Mouse (Mus musculus) liver, adult 2 months (tissue): ENCODE data around the gene Olfr638. TPM values are rescaled to one million over a fixed set of nuclear protein-coding genes. Genes with fewer than 3 reads are reported as not detected.
"Not testable (repeated sequence)": the region's sequence is repeated elsewhere in the genome, so short reads cannot be mapped to it uniquely, and the experiment has no call there.

Experiments used
- DNase-seq: peaks from one replicate; pipeline ENCODE4 v3.0.0-alpha.2; 2011; ENCODE audit warnings: low read depth, low spot score; ENCODE audit errors: extremely low read depth
- H3K27ac ChIP-seq: fragments of 200-500 bp; replicated peaks from 2 replicates; pipeline ENCODE4 v1.5.1; 2012; ENCODE audit warnings: low read depth, mild to moderate bottlenecking, control low read depth, inconsistent platforms, low read length; ENCODE audit not compliant: insufficient read depth
- H3K27me3 ChIP-seq: fragments of 200-500 bp; 2 replicates; pipeline ENCODE4 v1.6.1; 2012; ENCODE audit warnings: mild to moderate bottlenecking, moderate library complexity, low read length, inconsistent platforms; ENCODE audit not compliant: control insufficient read depth, insufficient read depth
- H3K36me3 ChIP-seq: fragments of 200-500 bp; 2 replicates; pipeline ENCODE4 v1.6.1; 2012; ENCODE audit warnings: low read length, inconsistent platforms; ENCODE audit not compliant: control insufficient read depth, insufficient read depth
- H3K4me1 ChIP-seq: fragments of 200-500 bp; 2 replicates; pipeline ENCODE4 v1.6.1; 2011; ENCODE audit warnings: low read length; ENCODE audit not compliant: control insufficient read depth, insufficient read depth
- H3K4me3 ChIP-seq: fragments of 200-500 bp; 2 replicates; pipeline ENCODE4 v1.5.1; 2011; ENCODE audit warnings: low read depth, mild to moderate bottlenecking, control low read depth, low read length, moderate library complexity; ENCODE audit not compliant: insufficient read depth
- H3K79me2 ChIP-seq: fragments of 200-500 bp; 2 replicates; pipeline ENCODE4 v1.6.1; 2012; ENCODE audit warnings: inconsistent platforms, mild to moderate bottlenecking, low read length, moderate library complexity; ENCODE audit not compliant: control insufficient read depth, insufficient read depth
- H3K9ac ChIP-seq: fragments of 200-500 bp; 2 replicates; pipeline ENCODE4 v1.6.1; 2012; ENCODE audit warnings: low read depth, mild to moderate bottlenecking, control low read depth, inconsistent platforms, low read length
- CTCF ChIP-seq: fragments of 200-500 bp; IDR thresholded peaks from 2 replicates; pipeline ENCODE4 v1.5.1; 2011; ENCODE audit warnings: low read depth, low read length, control low read depth
- POLR2A ChIP-seq: fragments of 200-500 bp; IDR thresholded peaks from 2 replicates; pipeline ENCODE4 v1.6.1; 2011; ENCODE audit warnings: low read length, control low read depth; ENCODE audit not compliant: insufficient read depth; ENCODE audit errors: extremely low read depth
- WGBS: fragments of 180-500 bp; shearing (Covaris S2); methylation state at CpG from one replicate; pipeline ENCODE4 v1.1.7; 2018; 5-methylcytosine and 5-hydroxymethylcytosine counted together
- polyA plus RNA-seq: library from polyadenylated mRNA; depleted of rRNA; stranded (reverse); fragments of >200 nt; gene quantifications from 2 replicates; pipeline ENCODE4 v1.2.3, GENCODE M21; 2012; rRNA removed
- total RNA-seq: library from RNA; depleted of rRNA; stranded (reverse); fragments of >200 nt; gene quantifications from 2 replicates; pipeline ENCODE4 v1.2.3, GENCODE M21; 2014; rRNA removed

Olfr638 gene
- total RNA-seq (not detected in 2 replicates), polyA plus RNA-seq (not detected in 2 replicates)

DNA sequence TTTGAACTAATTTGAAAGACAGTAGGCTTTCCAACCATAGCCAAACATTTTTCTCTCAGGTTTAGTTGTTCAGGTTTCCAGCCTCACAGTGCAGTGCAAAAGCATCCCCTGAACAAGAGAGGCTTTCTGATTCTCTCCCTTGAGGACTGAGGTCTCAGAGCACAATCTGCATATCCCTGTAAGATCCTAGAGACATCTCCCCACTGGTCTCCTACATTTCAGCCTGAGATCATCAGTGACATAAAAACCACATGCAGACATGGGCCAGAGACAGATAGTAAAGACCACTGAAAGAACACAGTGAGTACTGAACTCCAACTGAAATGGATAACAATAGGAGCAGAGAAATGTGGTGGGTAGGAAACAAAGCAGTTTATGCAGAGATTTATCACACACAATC, at the start of gene Olfr638:
Gene Olfr638, plus strand, starts transcription at position 301 of the 400 bp plus-strand sequence.
- Histone ChIP-seq H3K27ac (no peak within 1 kb of the TSS), H3K27me3 (no peaks in the 10 kb centered on the region), H3K4me1 (no peaks in the 10 kb centered on the region), H3K36me3 (no peaks in the 10 kb centered on the region), H3K9ac (no peak within 1 kb of the TSS), H3K4me3 (no peak within 1 kb of the TSS), H3K79me2 (no peaks in the 10 kb centered on the region)
- TF ChIP-seq POLR2A: no peak
- TF ChIP-seq CTCF: no peak
- DNase-seq: no peak

DNA sequence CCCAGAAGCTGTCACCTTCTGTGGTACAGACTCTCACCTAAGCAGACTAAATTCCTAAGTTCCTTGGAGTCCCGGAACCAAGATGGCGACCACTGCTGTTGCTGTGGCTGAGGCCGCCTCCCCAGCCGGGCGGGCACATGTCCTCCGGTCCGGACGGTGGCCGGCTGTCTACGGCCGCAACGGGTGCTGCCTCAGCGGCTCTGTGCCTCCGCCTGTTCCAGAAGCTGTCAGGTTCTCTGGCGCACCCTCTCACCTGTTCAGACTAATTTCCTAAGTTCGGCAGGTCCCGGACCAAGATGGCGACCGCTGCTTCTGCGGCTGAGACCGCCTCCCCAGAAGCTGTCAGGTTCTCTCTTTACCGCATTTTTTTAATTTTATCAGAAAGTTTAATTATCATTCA, 31.7 kb upstream of the Olfr638 start:
- DNase-seq: not testable (repeated sequence)
- WGBS: 92% methylated on average over 22 of the region's 22 CpGs

DNA sequence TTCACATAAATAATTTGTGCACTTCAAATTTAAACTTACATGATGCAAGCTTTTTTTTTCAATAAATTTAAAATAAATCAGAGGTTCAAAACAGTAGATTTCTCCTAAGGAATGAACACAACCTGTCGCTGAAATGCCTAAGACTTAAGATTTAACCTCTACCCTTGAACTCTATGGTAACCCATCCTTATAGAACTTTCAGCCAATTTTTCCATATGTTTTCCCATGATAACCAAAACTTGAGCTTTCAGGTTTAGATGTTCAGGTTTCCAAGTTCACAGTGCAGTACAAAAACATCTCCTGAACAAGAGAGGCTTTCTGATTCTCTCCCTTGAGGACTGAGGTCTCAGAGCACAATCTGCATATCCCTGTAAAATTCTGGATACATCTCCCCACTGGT, 27.7 kb upstream of the Olfr638 start, which contains the start of gene Olfr635:
Gene Olfr635, plus strand, starts transcription at position 301 of the 400 bp plus-strand sequence.
- DNase-seq: no peak
- Histone ChIP-seq H3K79me2 (no peaks in the 10 kb centered on the region), H3K27me3 (no peaks in the 10 kb centered on the region), H3K4me3 (no peak within 1 kb of the TSS), H3K4me1 (no peaks in the 10 kb centered on the region), H3K36me3 (no peaks in the 10 kb centered on the region), H3K9ac (no peak within 1 kb of the TSS), H3K27ac (no peak within 1 kb of the TSS)
- no peak for TF ChIP-seq POLR2A
- no peak for TF ChIP-seq CTCF
- 53% methylated on average over 1 of the region's 1 CpGs for whole genome bisulfite sequencing

More for the DNA sequence above, 31.7 kb upstream of the Olfr638 start:
- not testable (repeated sequence) for H3K9ac ChIP-seq, H3K4me3 ChIP-seq, H3K36me3 ChIP-seq, H3K27ac ChIP-seq, H3K27me3 ChIP-seq, H3K4me1 ChIP-seq, H3K79me2 ChIP-seq

DNA sequence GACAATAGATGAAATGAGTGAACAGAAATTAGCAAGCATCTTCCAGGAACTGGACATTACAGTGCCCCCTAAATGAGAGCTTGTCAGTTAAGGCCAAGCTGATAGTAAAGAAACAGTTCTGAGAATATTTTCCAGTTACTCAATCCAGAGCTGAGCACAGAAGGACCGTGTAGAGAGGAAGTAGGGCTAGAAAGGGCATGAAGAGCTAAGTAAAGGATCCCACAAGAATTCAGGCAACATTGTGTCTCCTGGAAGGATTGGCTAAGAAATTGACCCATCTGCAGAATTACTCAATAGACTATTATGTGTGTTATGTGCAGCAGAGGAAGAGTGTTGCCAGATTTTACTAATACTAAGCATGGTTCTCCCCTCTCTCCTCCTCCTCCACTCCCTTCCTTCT, 26.8 kb upstream of the Olfr638 start:
- no peaks in the 10 kb centered on the region for H3K36me3 ChIP-seq
- no peaks in the 10 kb centered on the region for H3K4me1 ChIP-seq
- H3K27ac ChIP-seq: no peak overlapping the region
- no peaks in the 10 kb centered on the region for H3K79me2 ChIP-seq
- no peak overlapping the region for H3K4me3 ChIP-seq
- H3K9ac ChIP-seq: no peak overlapping the region
- TF ChIP-seq CTCF (no peak), POLR2A (no peak)
- no peaks in the 10 kb centered on the region for H3K27me3 ChIP-seq
- DNase-seq: no peak
- 44% methylated on average over 1 of the region's 1 CpGs for WGBS

DNA sequence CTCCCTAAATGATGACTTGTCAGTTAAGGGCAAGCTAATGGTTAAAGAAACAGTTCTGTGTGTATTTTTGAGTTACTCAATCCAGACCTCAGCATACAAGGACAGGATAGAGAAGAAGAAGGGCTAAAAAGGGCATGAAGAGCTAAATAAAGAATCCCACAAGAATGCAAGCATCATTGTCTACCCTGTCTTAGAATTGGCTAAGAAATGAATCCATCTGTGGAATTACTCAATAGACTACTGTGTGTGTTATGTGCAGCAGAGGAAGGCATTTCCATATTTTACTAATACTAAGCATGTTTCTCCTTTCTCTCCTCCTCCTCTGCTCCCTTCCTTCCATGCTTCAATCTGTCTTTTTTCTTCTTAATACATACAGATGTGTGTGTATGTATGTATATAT, 578 bp downstream of the Olfr638 start:
- no peaks in the 10 kb centered on the region for H3K36me3 ChIP-seq
- TF ChIP-seq POLR2A (no peak), CTCF (no peak)

DNA sequence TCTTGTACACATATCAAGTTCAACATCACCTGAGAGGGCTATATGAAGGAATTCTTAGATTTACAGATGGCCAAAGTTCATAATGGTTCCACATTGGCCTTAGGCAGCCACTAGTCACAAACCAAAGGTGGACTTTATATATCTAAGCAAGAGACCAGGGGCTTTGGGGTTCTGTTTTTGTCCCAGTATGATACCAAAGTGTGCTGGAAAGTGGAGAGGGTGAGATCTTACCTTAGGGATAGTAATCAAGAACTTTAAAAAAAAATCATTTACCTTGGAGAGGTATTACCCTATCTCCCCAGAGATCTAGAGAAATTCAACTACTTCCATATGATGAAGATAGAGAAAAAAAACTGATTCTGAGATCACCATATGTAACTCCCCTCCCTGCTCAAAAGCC, 18.7 kb downstream of the Olfr638 start, which contains the start of gene Olfr639:
Gene Olfr639, minus strand, starts transcription at position 101 of the 400 bp plus-strand sequence.
- TF ChIP-seq POLR2A: no peak
- no peak for TF ChIP-seq CTCF

More for the DNA sequence above, 578 bp downstream of the Olfr638 start:
- no peak for DNase-seq
- no peaks in the 10 kb centered on the region for H3K27me3 ChIP-seq
- H3K79me2 ChIP-seq: no peaks in the 10 kb centered on the region
- H3K9ac ChIP-seq: no peak overlapping the region
- H3K4me1 ChIP-seq: no peaks in the 10 kb centered on the region
- H3K27ac ChIP-seq: no peak overlapping the region
- no peak overlapping the region for H3K4me3 ChIP-seq

More for the DNA sequence above, 18.7 kb downstream of the Olfr638 start, which contains the start of gene Olfr639:
- Histone ChIP-seq H3K36me3 (no peaks in the 10 kb centered on the region), H3K27me3 (no peaks in the 10 kb centered on the region), H3K79me2 (no peaks in the 10 kb centered on the region), H3K4me3 (no peak within 1 kb of the TSS), H3K4me1 (no peaks in the 10 kb centered on the region), H3K9ac (no peak within 1 kb of the TSS), H3K27ac (no peak within 1 kb of the TSS)
- DNase-seq: no peak
